Mouse (Mus musculus) induced T-regulatory cell, adult 2 months (primary cell): ENCODE measurements around the gene Clcn6.
A peak's percentile ranks its signal among the peaks of the same experiment; 100 is the strongest.

ENCODE experiments used
- DNase-seq: peaks from one replicate; pipeline ENCODE4 v3.0.0-alpha.2; 2012; ENCODE audit warnings: low read depth

Gene Clcn6

GRCm38 (mm10) chr4:147985205-147986132 is 53.2 kb downstream of the Clcn6 start, which contains the start of gene Nppb:
Gene Nppb, plus strand, starts transcription at chr4:147985788.
- peak; percentile 29 for DNase-seq

GRCm38 (mm10) chr4:147979441-147979860 is 59.2 kb downstream of the Clcn6 start:
- DNase-seq, result no peak

GRCm38 (mm10) chr4:147978391-147978790 is 60.2 kb downstream of the Clcn6 start:
- DNase-seq, result no peak

GRCm38 (mm10) chr4:147977726-147978125 is 60.9 kb downstream of the Clcn6 start:
- no peak for DNase-seq

- no peak for DNase-seq
Observed at GRCm38 (mm10) chr4:147976237-147976636, 62.4 kb downstream of the Clcn6 start.

GRCm38 (mm10) chr4:147969337-147969736 is 69.3 kb downstream of the Clcn6 start:
- no peak for DNase-seq

GRCm38 (mm10) chr4:147968816-147969215 is 69.8 kb downstream of the Clcn6 start:
- DNase-seq, result no peak

- no peak for DNase-seq
Observed at GRCm38 (mm10) chr4:147965712-147966111, 72.9 kb downstream of the Clcn6 start.

- DNase-seq, result no peak
Observed at GRCm38 (mm10) chr4:147963623-147964022, 75.0 kb downstream of the Clcn6 start.

- DNase-seq, result no peak
Observed at GRCm38 (mm10) chr4:147962781-147963180, 75.8 kb downstream of the Clcn6 start.

GRCm38 (mm10) chr4:147959881-147960831 is 78.5 kb downstream of the Clcn6 start:
- DNase-seq, result peak; percentile 87

GRCm38 (mm10) chr4:147957141-147957540 is 81.5 kb downstream of the Clcn6 start:
- no peak for DNase-seq
